Mouse (Mus musculus) limb, embryonic 11.5 days (tissue): ENCODE results near the gene Rbm24. TPM values are rescaled to one million over a fixed set of nuclear protein-coding genes. Genes with fewer than 3 reads are reported as not detected.
A peak's percentile ranks its signal among the peaks of the same experiment; 100 is the strongest.

Experiments
- ATAC-seq: fragments of 200-750 bp; cut with Nextera tagmentation; 2 replicates; pipeline ENCODE4 v1.8.0; 2017; ENCODE audit warnings: low read depth; ENCODE audit not compliant: insufficient number of reproducible peaks, low FRiP score, low TSS enrichment
- DNase-seq: peaks from one replicate; pipeline ENCODE4 v3.0.0-alpha.2; 2015; ENCODE audit warnings: low spot score
- H3K27ac ChIP-seq: fragments of 300-500 bp; sonication (generic); replicated peaks from 2 replicates; pipeline ENCODE4 v1.5.1; 2014; ENCODE audit warnings: low read depth, mild to moderate bottlenecking, low read length
- H3K27me3 ChIP-seq: fragments of 300-500 bp; sonication (generic); 2 replicates; pipeline ENCODE4 v1.6.1; 2014; ENCODE audit warnings: mild to moderate bottlenecking, low read length, mixed read lengths; ENCODE audit not compliant: control insufficient read depth, insufficient read depth
- H3K36me3 ChIP-seq: fragments of 300-500 bp; sonication (generic); 2 replicates; pipeline ENCODE4 v1.6.1; 2014; ENCODE audit warnings: mild to moderate bottlenecking, low read length, moderate library complexity, mixed read lengths; ENCODE audit not compliant: control insufficient read depth, insufficient read depth
- H3K4me1 ChIP-seq: fragments of 300-500 bp; sonication (generic); 2 replicates; pipeline ENCODE4 v1.6.1; 2014; ENCODE audit warnings: low read length, mixed read lengths; ENCODE audit not compliant: control insufficient read depth, insufficient read depth
- H3K4me2 ChIP-seq: fragments of 300-500 bp; sonication (generic); 2 replicates; pipeline ENCODE4 v1.6.1; 2014; ENCODE audit warnings: low read depth, mild to moderate bottlenecking, moderate library complexity; ENCODE audit not compliant: severe bottlenecking
- H3K4me3 ChIP-seq: fragments of 300-500 bp; sonication (generic); 2 replicates; pipeline ENCODE4 v1.5.1; 2014; ENCODE audit warnings: low read depth, low read length
- H3K9ac ChIP-seq: fragments of 300-500 bp; sonication (generic); 2 replicates; pipeline ENCODE4 v1.6.1; 2014; ENCODE audit warnings: mild to moderate bottlenecking, low read length
- H3K9me3 ChIP-seq: fragments of 300-500 bp; sonication (generic); 2 replicates; pipeline ENCODE4 v1.6.1; 2016; ENCODE audit warnings: low read length; ENCODE audit not compliant: control insufficient read depth
- WGBS: fragments of 180-500 bp; shearing (Covaris S2); extraction: QIAGEN DNeasy Blood & Tissue Kit; methylation state at CpG from one replicate; pipeline ENCODE4 v1.1.7; 2014; 5-methylcytosine and 5-hydroxymethylcytosine counted together
- polyA plus RNA-seq: library from polyadenylated mRNA; unstranded; fragments of >200 nt; fragmentation: Nextera tagmentation; extraction: Ambion mirVana; gene quantifications from 2 replicates; pipeline ENCODE4 v1.2.1, GENCODE M21; 2014

Rbm24 gene
- 4.5 and 6.7 TPM in 2 replicates for polyA plus RNA-seq

DNA sequence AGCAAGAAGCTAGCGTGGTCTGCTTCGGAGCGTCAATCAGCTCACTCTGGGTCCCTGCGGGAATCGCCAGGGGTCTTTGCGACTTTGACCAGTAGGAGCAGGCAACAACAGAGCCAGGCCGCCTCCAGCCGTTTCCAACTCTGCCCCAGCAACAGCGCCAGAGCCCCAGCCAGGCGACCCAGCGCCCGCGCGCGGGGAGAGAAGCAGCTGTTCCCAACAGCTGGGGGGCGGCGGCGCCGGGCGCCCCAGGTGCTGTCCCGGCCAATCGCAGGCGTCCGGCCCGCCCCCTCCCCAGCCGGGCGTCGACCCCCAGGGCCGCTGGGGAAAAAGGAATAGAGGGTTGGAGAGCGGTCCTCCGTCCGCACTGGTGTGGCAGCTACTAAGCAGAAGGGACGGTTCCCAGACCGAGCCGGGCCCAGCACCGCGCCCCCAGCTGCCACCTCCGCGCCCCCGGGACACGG lies at the start of gene Rbm24:
Rbm24 (plus strand) TSS at position 294 of the 461 bp plus-strand sequence.
- ATAC-seq (peak; percentile 77), DNase-seq (peak; percentile 82)
- Histone ChIP-seq H3K4me2 (peak within 1 kb of the TSS; percentile 95), H3K27me3 (no peaks in the 10 kb centered on the region), H3K4me3 (peak within 1 kb of the TSS; percentile 53), H3K27ac (no peak within 1 kb of the TSS), H3K36me3 (no peaks in the 10 kb centered on the region), H3K9ac (peak within 1 kb of the TSS; percentile 72), H3K4me1 (no peaks in the 10 kb centered on the region), H3K9me3 (no peaks in the 10 kb centered on the region)
- WGBS: under 1% methylated on average over 37 of the region's 41 CpGs

GRCm38 (mm10) chr13:46372884-46373283 lies 45.4 kb upstream of the Rbm24 start:
- 85% methylated on average over 7 of the region's 7 CpGs for WGBS
- no peak overlapping the region for H3K9ac ChIP-seq
- H3K4me1 ChIP-seq: no peaks in the 10 kb centered on the region
- H3K4me2 ChIP-seq: no peak overlapping the region
- no peaks in the 10 kb centered on the region for H3K36me3 ChIP-seq
- ATAC-seq: no peak
- H3K4me3 ChIP-seq: no peak overlapping the region
- H3K9me3 ChIP-seq: no peaks in the 10 kb centered on the region
- no peak overlapping the region for H3K27ac ChIP-seq
- no peaks in the 10 kb centered on the region for H3K27me3 ChIP-seq
- DNase-seq: no peak

- DNase-seq (no peak), ATAC-seq (no peak)
- Histone ChIP-seq H3K4me3 (no peak overlapping the region), H3K36me3 (no peaks in the 10 kb centered on the region), H3K27me3 (no peaks in the 10 kb centered on the region), H3K4me2 (no peak overlapping the region), H3K27ac (no peak overlapping the region), H3K9me3 (no peaks in the 10 kb centered on the region), H3K9ac (no peak overlapping the region), H3K4me1 (no peaks in the 10 kb centered on the region)
- 88% methylated on average over 1 of the region's 1 CpGs for WGBS
Observed at GRCm38 (mm10) chr13:46375371-46375770, 42.9 kb upstream of the Rbm24 start.

- H3K9me3 ChIP-seq: no peaks in the 10 kb centered on the region
- H3K4me3 ChIP-seq: no peak overlapping the region
- no peaks in the 10 kb centered on the region for H3K27me3 ChIP-seq
- no peak overlapping the region for H3K4me2 ChIP-seq
- H3K9ac ChIP-seq: no peak overlapping the region
- ATAC-seq: no peak
- DNase-seq: no peak
- H3K4me1 ChIP-seq: no peaks in the 10 kb centered on the region
- no peaks in the 10 kb centered on the region for H3K36me3 ChIP-seq
- H3K27ac ChIP-seq: no peak overlapping the region
- 85% methylated on average over 8 of the region's 8 CpGs for WGBS
Observed at GRCm38 (mm10) chr13:46387396-46387795, 30.8 kb upstream of the Rbm24 start.

- WGBS: 89% methylated on average over 1 of the region's 1 CpGs
- Histone ChIP-seq H3K27ac (no peak overlapping the region), H3K4me3 (no peak overlapping the region), H3K9me3 (no peaks in the 10 kb centered on the region), H3K4me1 (no peaks in the 10 kb centered on the region), H3K9ac (no peak overlapping the region), H3K4me2 (no peak overlapping the region), H3K36me3 (no peaks in the 10 kb centered on the region), H3K27me3 (no peaks in the 10 kb centered on the region)
- DNase-seq (no peak), ATAC-seq (no peak)
Observed at GRCm38 (mm10) chr13:46391654-46392053, 26.6 kb upstream of the Rbm24 start.

DNA sequence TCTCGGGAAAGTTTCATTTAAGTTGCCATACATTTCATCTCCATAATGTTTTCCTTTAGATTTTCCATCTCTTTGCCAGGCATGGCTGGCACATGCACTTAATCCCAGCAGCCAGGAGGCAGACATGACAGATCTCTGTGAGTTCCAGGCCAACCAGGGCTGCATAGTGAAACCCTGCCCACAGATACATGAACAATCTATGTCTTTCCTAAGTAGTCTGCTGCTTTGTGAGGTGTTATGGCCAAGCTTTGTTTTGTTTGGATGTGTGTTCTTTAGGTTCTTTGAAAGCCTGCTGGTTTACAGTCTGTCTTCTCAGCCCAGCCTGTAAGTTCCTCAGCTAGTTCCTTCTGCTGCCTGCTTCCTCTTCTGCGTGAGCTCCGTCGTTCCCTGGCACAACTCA lies 25.3 kb upstream of the Rbm24 start:
- Histone ChIP-seq H3K27ac (no peak overlapping the region), H3K36me3 (no peaks in the 10 kb centered on the region), H3K4me3 (no peak overlapping the region), H3K27me3 (no peaks in the 10 kb centered on the region), H3K4me2 (no peak overlapping the region), H3K4me1 (no peaks in the 10 kb centered on the region), H3K9me3 (no peaks in the 10 kb centered on the region), H3K9ac (no peak overlapping the region)
- 83% methylated on average over 4 of the region's 4 CpGs for WGBS
- ATAC-seq: no peak
- DNase-seq: no peak

GRCm38 (mm10) chr13:46393936-46394335 lies 24.3 kb upstream of the Rbm24 start:
- no peak for DNase-seq
- Histone ChIP-seq H3K4me2 (no peak overlapping the region), H3K9me3 (no peaks in the 10 kb centered on the region), H3K36me3 (no peaks in the 10 kb centered on the region), H3K27me3 (no peaks in the 10 kb centered on the region), H3K27ac (no peak overlapping the region), H3K9ac (no peak overlapping the region), H3K4me3 (no peak overlapping the region), H3K4me1 (no peaks in the 10 kb centered on the region)
- 72% methylated on average over 2 of the region's 2 CpGs for WGBS
- ATAC-seq: no peak

DNA sequence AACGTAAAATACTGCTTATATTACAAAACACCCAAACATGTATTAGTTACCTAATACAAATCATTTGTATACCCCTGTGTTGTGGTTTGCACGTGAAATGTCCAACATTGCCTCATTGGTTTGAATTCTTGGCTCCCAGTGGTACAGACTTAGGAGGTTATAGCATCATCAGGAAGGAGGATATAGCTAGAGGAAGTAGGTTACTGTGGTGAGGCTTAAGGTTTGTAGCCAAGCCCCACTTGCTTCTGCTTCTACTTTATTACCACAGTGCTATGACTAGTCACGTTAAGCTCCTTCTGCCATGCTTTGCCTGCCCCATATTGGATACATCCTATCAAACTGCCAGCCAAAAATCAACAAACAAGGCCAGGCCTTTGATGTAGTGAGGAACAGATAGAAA lies 21.0 kb upstream of the Rbm24 start:
- Histone ChIP-seq H3K27ac (no peak overlapping the region), H3K36me3 (no peaks in the 10 kb centered on the region), H3K4me1 (no peaks in the 10 kb centered on the region), H3K9ac (no peak overlapping the region), H3K4me2 (no peak overlapping the region), H3K27me3 (no peaks in the 10 kb centered on the region), H3K9me3 (no peaks in the 10 kb centered on the region), H3K4me3 (no peak overlapping the region)
- 73% methylated on average over 3 of the region's 3 CpGs for WGBS
- ATAC-seq: no peak
- DNase-seq: no peak

DNA sequence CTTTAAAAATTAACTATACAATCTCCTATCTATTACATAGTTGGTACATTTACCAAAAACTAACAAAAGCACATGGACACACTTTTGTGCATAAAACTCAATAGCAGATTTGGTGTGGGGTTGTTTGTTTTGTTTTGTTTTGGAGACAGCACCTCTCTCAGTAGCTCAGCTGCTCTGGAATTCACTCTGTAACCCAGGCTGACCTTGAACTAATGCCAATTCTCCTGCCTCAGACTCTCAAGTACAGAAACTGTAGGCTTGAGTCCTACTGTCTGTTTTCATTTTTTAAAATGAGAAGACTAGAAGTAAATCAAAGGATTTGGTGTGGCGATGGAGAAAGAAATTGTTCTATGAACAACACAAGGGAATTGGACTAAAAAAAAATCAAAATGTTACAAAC lies 11.1 kb upstream of the Rbm24 start:
- no peak for DNase-seq
- Histone ChIP-seq H3K27ac (no peak overlapping the region), H3K9ac (no peak overlapping the region), H3K4me3 (no peak overlapping the region), H3K36me3 (no peaks in the 10 kb centered on the region), H3K27me3 (no peaks in the 10 kb centered on the region), H3K4me1 (no peaks in the 10 kb centered on the region), H3K4me2 (no peak overlapping the region), H3K9me3 (no peaks in the 10 kb centered on the region)
- WGBS: 93% methylated on average over 1 of the region's 1 CpGs
- no peak for ATAC-seq
